Mouse (Mus musculus): ENCODE measurements around the gene Prdm16. TPM values are rescaled to one million over a fixed set of nuclear protein-coding genes. Genes with fewer than 3 reads are reported as not detected.

Prdm16 gene
- total and polyA plus RNA-seq, 3 experiments: not detected

GRCm38 (mm10) chr4:154328836-154329235, 307.8 kb downstream of the Prdm16 start:
- H3K79me2 ChIP-seq (replicated peaks; ENCODE audit: control insufficient read depth, extremely low read depth, insufficient read depth, poor library complexity, severe bottlenecking): no peaks in the 10 kb centered on the region
- peaks cover 88% of the 10 kb centered on the region for H3K9me3 ChIP-seq (replicated peaks; ENCODE audit: low read length)
- no peak overlapping the region for H3K4me2 ChIP-seq (ENCODE audit: insufficient read depth, low read depth, poor library complexity, severe bottlenecking)
- H3K36me3 ChIP-seq (replicated peaks in 1 of 2; ENCODE audit: control insufficient read depth in 1 of 2, insufficient read depth in 1 of 2, low read length in 1 of 2): no peaks in the 10 kb centered on the region
- no peak overlapping the region for H3K4me3 ChIP-seq (replicated peaks in 1 of 3; ENCODE audit: low read depth in 2 of 3, low read length in 2 of 3, poor library complexity in 1 of 3)
- H3K4me1 ChIP-seq (ENCODE audit: control insufficient read depth in 1 of 2, insufficient read depth in 2 of 2): no peaks in the 10 kb centered on the region
- TF ChIP-seq CTCF (conservative IDR thresholded peaks at IDR 0.05 in 1 of 2, IDR thresholded peaks at IDR 0.05 in 1 of 2; ENCODE audit: low read depth in 2 of 2, low read length in 2 of 2) (0 out of 4 replicates have a peak, but pooled peaks of 1 of the 2 experiments have one; percentile 22), ZNF384 (IDR thresholded peaks at IDR 0.05; ENCODE audit: low read depth, low read length) (no peak), TCF12 (IDR thresholded peaks at IDR 0.05; ENCODE audit: low read depth, low read length) (no peak)
- DNase-seq (ENCODE audit: extremely low read depth): peak; percentile 0
- in situ Hi-C loops (cut with MboI; ENCODE audit: low pct_ligation_motif_present, low pct_unique_long_range_greater_than_20kb, low sequenced_read_pairs) (no loop called here), dilution Hi-C loops (cut with MboI; ENCODE audit: extremely low pct_ligation_motif_present, extremely low pct_unique_long_range_greater_than_20kb, low sequenced_read_pairs) (no loop called here)
- no peak overlapping the region for H3K27ac ChIP-seq (ENCODE audit: insufficient read depth, low read depth)
- H3K27me3 ChIP-seq (replicated peaks): no peaks in the 10 kb centered on the region
- H3K9ac ChIP-seq (ENCODE audit: insufficient read depth, low read depth): no peak overlapping the region

- H3K27me3 ChIP-seq (replicated peaks): no peaks in the 10 kb centered on the region
- TF ChIP-seq ETS1 (conservative IDR thresholded peaks at IDR 0.05; ENCODE audit: low read depth, low read length): no peak
- H3K79me2 ChIP-seq (replicated peaks; ENCODE audit: control insufficient read depth, extremely low read depth, insufficient read depth, poor library complexity, severe bottlenecking): no peaks in the 10 kb centered on the region
- peaks cover 88% of the 10 kb centered on the region for H3K9me3 ChIP-seq (replicated peaks; ENCODE audit: low read length)
- in situ Hi-C loops (cut with MboI; ENCODE audit: low pct_ligation_motif_present, low pct_unique_long_range_greater_than_20kb, low sequenced_read_pairs): no loop called here
- H3K36me3 ChIP-seq (replicated peaks in 1 of 2; ENCODE audit: control insufficient read depth in 1 of 2, insufficient read depth in 1 of 2, low read length in 1 of 2): no peaks in the 10 kb centered on the region
- no peak overlapping the region for H3K4me2 ChIP-seq (ENCODE audit: insufficient read depth, low read depth, poor library complexity, severe bottlenecking)
- no peak overlapping the region for H3K4me3 ChIP-seq (replicated peaks in 1 of 3; ENCODE audit: low read depth in 2 of 3, low read length in 2 of 3, poor library complexity in 1 of 3)
- H3K4me1 ChIP-seq (ENCODE audit: control insufficient read depth in 1 of 2, insufficient read depth in 2 of 2): no peaks in the 10 kb centered on the region
- no peak overlapping the region for H3K9ac ChIP-seq (ENCODE audit: insufficient read depth, low read depth)
- dilution Hi-C loops (cut with MboI; ENCODE audit: extremely low pct_ligation_motif_present, extremely low pct_unique_long_range_greater_than_20kb, low sequenced_read_pairs): no loop called here
- no peak overlapping the region for H3K27ac ChIP-seq (ENCODE audit: insufficient read depth, low read depth)
- DNase-seq (ENCODE audit: extremely low read depth): no peak
Observed at GRCm38 (mm10) chr4:154328431-154328830, 308.2 kb downstream of the Prdm16 start.

GRCm38 (mm10) chr4:154325410-154325809, 311.3 kb downstream of the Prdm16 start:
- H3K27me3 ChIP-seq (replicated peaks): no peaks in the 10 kb centered on the region
- dilution Hi-C loops (cut with MboI; ENCODE audit: extremely low pct_ligation_motif_present, extremely low pct_unique_long_range_greater_than_20kb, low sequenced_read_pairs): no loop called here
- TF ChIP-seq ZMIZ1 (IDR thresholded peaks at IDR 0.05; ENCODE audit: low read depth, low read length): no peak
- no peak for TF ChIP-seq MYC (IDR thresholded peaks at IDR 0.05; ENCODE audit: low read depth, low read length)
- no peak for TF ChIP-seq SIN3A (IDR thresholded peaks at IDR 0.05; ENCODE audit: low read length)
- no peak for TF ChIP-seq KAT2A (IDR thresholded peaks at IDR 0.05; ENCODE audit: insufficient replicate concordance, low read length)
- TF ChIP-seq EP300 (IDR thresholded peaks at IDR 0.05; ENCODE audit: low read length): no peak
- TF ChIP-seq JUN (IDR thresholded peaks at IDR 0.05; ENCODE audit: insufficient read depth, low read depth, low read length): no peak
- no peak for TF ChIP-seq MXI1 (IDR thresholded peaks at IDR 0.05; ENCODE audit: low read depth, low read length)
- TF ChIP-seq PAX5 (IDR thresholded peaks at IDR 0.05; ENCODE audit: low read length): no peak
- no peak for TF ChIP-seq RAD21 (IDR thresholded peaks at IDR 0.05; ENCODE audit: low read depth, low read length)
- no peak for TF ChIP-seq JUND (conservative IDR thresholded peaks at IDR 0.05; ENCODE audit: low read depth, low read length)
- TF ChIP-seq POLR2A (IDR thresholded peaks at IDR 0.05; ENCODE audit: low read depth, low read length): no peak
- TF ChIP-seq IRF4 (IDR thresholded peaks at IDR 0.05; ENCODE audit: low read depth, low read length): no peak
- no peak for TF ChIP-seq UBTF (IDR thresholded peaks at IDR 0.05; ENCODE audit: low read depth, low read length)
- TF ChIP-seq CHD2 (IDR thresholded peaks at IDR 0.05; ENCODE audit: low read length): no peak
- no peak for TF ChIP-seq ZNF384 (IDR thresholded peaks at IDR 0.05; ENCODE audit: low read depth, low read length)
- no peak for TF ChIP-seq POLR2AphosphoS2 (IDR thresholded peaks at IDR 0.05; ENCODE audit: low read depth, low read length)
- no peak for TF ChIP-seq MAFK (IDR thresholded peaks at IDR 0.05; ENCODE audit: insufficient replicate concordance, low read length)
- no peak for TF ChIP-seq HCFC1 (IDR thresholded peaks at IDR 0.05; ENCODE audit: low read depth, low read length)
- TF ChIP-seq MEF2A (IDR thresholded peaks at IDR 0.05; ENCODE audit: borderline replicate concordance, low read depth, low read length): no peak
- H3K4me1 ChIP-seq (ENCODE audit: control insufficient read depth in 1 of 2, insufficient read depth in 2 of 2): no peaks in the 10 kb centered on the region
- no peaks in the 10 kb centered on the region for H3K36me3 ChIP-seq (replicated peaks in 1 of 2; ENCODE audit: control insufficient read depth in 1 of 2, insufficient read depth in 1 of 2, low read length in 1 of 2)
- in situ Hi-C loops (cut with MboI; ENCODE audit: low pct_ligation_motif_present, low pct_unique_long_range_greater_than_20kb, low sequenced_read_pairs): no loop called here
- no peaks in the 10 kb centered on the region for H3K79me2 ChIP-seq (replicated peaks; ENCODE audit: control insufficient read depth, extremely low read depth, insufficient read depth, poor library complexity, severe bottlenecking)
- DNase-seq (ENCODE audit: extremely low read depth): no peak
- no peak overlapping the region for H3K4me3 ChIP-seq (replicated peaks in 1 of 3; ENCODE audit: low read depth in 2 of 3, low read length in 2 of 3, poor library complexity in 1 of 3)
- H3K9ac ChIP-seq (ENCODE audit: insufficient read depth, low read depth): no peak overlapping the region
- H3K27ac ChIP-seq (ENCODE audit: insufficient read depth, low read depth): no peak overlapping the region
- no peak overlapping the region for H3K4me2 ChIP-seq (ENCODE audit: insufficient read depth, low read depth, poor library complexity, severe bottlenecking)
- peaks cover 90% of the 10 kb centered on the region for H3K9me3 ChIP-seq (replicated peaks; ENCODE audit: low read length)
